Mouse (Mus musculus) lung, embryonic 16.5 days (tissue): ENCODE measurements around the gene Sycp3. TPM values are rescaled to one million over a fixed set of nuclear protein-coding genes. Genes with fewer than 3 reads are reported as not detected.
"Not testable (repeated sequence)": the region's sequence is repeated elsewhere in the genome, so short reads cannot be mapped to it uniquely, and the experiment has no call there.

Experiments used
- ATAC-seq: fragments of 200-750 bp; cut with Nextera tagmentation; 2 replicates; pipeline ENCODE4 v1.8.0; 2017; ENCODE audit warnings: low read depth, mild to moderate bottlenecking, moderate library complexity
- H3K27ac ChIP-seq: fragments of 300-500 bp; sonication (generic); 2 replicates; pipeline ENCODE4 v1.5.1; 2014; ENCODE audit warnings: mild to moderate bottlenecking, control low read depth, low read length
- H3K27me3 ChIP-seq: fragments of 300-500 bp; sonication (generic); 2 replicates; pipeline ENCODE4 v1.6.1; 2014; ENCODE audit warnings: low read depth, low read length, mixed read lengths; ENCODE audit not compliant: control insufficient read depth, insufficient read depth
- H3K36me3 ChIP-seq: fragments of 300-500 bp; sonication (generic); 2 replicates; pipeline ENCODE4 v1.6.1; 2014; ENCODE audit warnings: low read length; ENCODE audit not compliant: control insufficient read depth, insufficient read depth
- H3K4me1 ChIP-seq: fragments of 300-500 bp; sonication (generic); replicated peaks from 2 replicates; pipeline ENCODE4 v1.6.1; 2014; ENCODE audit warnings: low read length, mixed read lengths; ENCODE audit not compliant: control insufficient read depth, insufficient read depth
- H3K4me2 ChIP-seq: fragments of 300-500 bp; sonication (generic); 2 replicates; pipeline ENCODE4 v1.6.1; 2014; ENCODE audit warnings: low read depth, low read length, control low read depth
- H3K4me3 ChIP-seq: fragments of 300-500 bp; sonication (generic); 2 replicates; pipeline ENCODE4 v1.5.1; 2014; ENCODE audit warnings: mild to moderate bottlenecking, low read length, control low read depth
- H3K9ac ChIP-seq: fragments of 300-500 bp; sonication (generic); 2 replicates; pipeline ENCODE4 v1.6.1; 2014; ENCODE audit warnings: low read length, control low read depth
- H3K9me3 ChIP-seq: fragments of 300-500 bp; sonication (generic); 2 replicates; pipeline ENCODE4 v1.6.1; 2016; ENCODE audit warnings: low read length; ENCODE audit not compliant: control insufficient read depth
- WGBS: fragments of 180-500 bp; shearing (Covaris S2); extraction: QIAGEN DNeasy Blood & Tissue Kit; methylation state at CpG from one replicate; pipeline ENCODE4 v1.1.7; 2014; 5-methylcytosine and 5-hydroxymethylcytosine counted together
- polyA plus RNA-seq: library from polyadenylated mRNA; unstranded; fragments of >200 nt; fragmentation: Nextera tagmentation; extraction: Ambion mirVana; gene quantifications from 2 replicates; pipeline ENCODE4 v1.2.1, GENCODE M21; 2015

Gene Sycp3
- polyA plus RNA-seq, 1 experiment from 2014 or later = not detected

GRCm38 (mm10) chr10:88505256-88505655, 45.9 kb downstream of the Sycp3 start:
- H3K27me3 ChIP-seq = no peaks in the 10 kb centered on the region
- no peak for ATAC-seq
- H3K9me3 ChIP-seq = no peaks in the 10 kb centered on the region
- 40% methylated on average over 5 of the region's 5 CpGs for WGBS
- H3K4me2 ChIP-seq = no peak overlapping the region
- no peak overlapping the region for H3K27ac ChIP-seq
- H3K4me3 ChIP-seq = no peak overlapping the region
- H3K4me1 ChIP-seq = peaks cover 14% of the 10 kb centered on the region
- H3K36me3 ChIP-seq = no peaks in the 10 kb centered on the region
- H3K9ac ChIP-seq = no peak overlapping the region

GRCm38 (mm10) chr10:88507691-88508143, 48.3 kb downstream of the Sycp3 start:
- Histone ChIP-seq H3K36me3 (no peaks in the 10 kb centered on the region), H3K9ac (no peak overlapping the region), H3K4me2 (no peak overlapping the region), H3K9me3 (no peaks in the 10 kb centered on the region), H3K27ac (no peak overlapping the region), H3K27me3 (no peaks in the 10 kb centered on the region), H3K4me1 (peaks cover 10% of the 10 kb centered on the region), H3K4me3 (no peak overlapping the region)
- WGBS = 73% methylated on average over 7 of the region's 7 CpGs
- ATAC-seq = no peak

- Histone ChIP-seq H3K9me3 (no peaks in the 10 kb centered on the region), H3K4me3 (no peak overlapping the region), H3K27me3 (no peaks in the 10 kb centered on the region), H3K4me2 (no peak overlapping the region), H3K36me3 (no peaks in the 10 kb centered on the region), H3K4me1 (peaks cover 7% of the 10 kb centered on the region; the same call in 1 of the 2 replicates), H3K27ac (no peak overlapping the region), H3K9ac (no peak overlapping the region)
- WGBS = 27% methylated on average over 12 of the region's 12 CpGs
- ATAC-seq = peak; percentile 93
These were observed 51.3 kb downstream of the Sycp3 start for GRCm38 (mm10) chr10:88510503-88511271.

GRCm38 (mm10) chr10:88511355-88511754, 52.0 kb downstream of the Sycp3 start:
- ATAC-seq = no peak
- no peak overlapping the region for H3K4me3 ChIP-seq
- H3K27me3 ChIP-seq = no peaks in the 10 kb centered on the region
- peaks cover 7% of the 10 kb centered on the region; the same call in 1 of the 2 replicates for H3K4me1 ChIP-seq
- no peaks in the 10 kb centered on the region for H3K9me3 ChIP-seq
- no peak overlapping the region for H3K9ac ChIP-seq
- no peak overlapping the region for H3K27ac ChIP-seq
- WGBS = 71% methylated on average over 9 of the region's 9 CpGs
- no peak overlapping the region for H3K4me2 ChIP-seq
- no peaks in the 10 kb centered on the region for H3K36me3 ChIP-seq

GRCm38 (mm10) chr10:88513574-88514135, 54.3 kb downstream of the Sycp3 start:
- WGBS = 66% methylated on average over 8 of the region's 8 CpGs
- Histone ChIP-seq H3K9ac (no peak overlapping the region), H3K4me1 (peaks cover 7% of the 10 kb centered on the region; the same call in 1 of the 2 replicates), H3K9me3 (no peaks in the 10 kb centered on the region), H3K27ac (no peak overlapping the region), H3K36me3 (no peaks in the 10 kb centered on the region), H3K27me3 (no peaks in the 10 kb centered on the region), H3K4me3 (no peak overlapping the region), H3K4me2 (no peak overlapping the region)
- no peak for ATAC-seq

- Histone ChIP-seq H3K36me3 (no peaks in the 10 kb centered on the region), H3K4me2 (no peak overlapping the region), H3K4me3 (no peak overlapping the region), H3K9ac (no peak overlapping the region), H3K4me1 (peaks cover 7% of the 10 kb centered on the region; the same call in 1 of the 2 replicates), H3K27ac (no peak overlapping the region), H3K27me3 (no peaks in the 10 kb centered on the region), H3K9me3 (no peaks in the 10 kb centered on the region)
- WGBS = 53% methylated on average over 2 of the region's 2 CpGs
- no peak for ATAC-seq
These were observed 55.1 kb downstream of the Sycp3 start for GRCm38 (mm10) chr10:88514495-88514894.

GRCm38 (mm10) chr10:88515049-88515448, 55.7 kb downstream of the Sycp3 start:
- H3K9ac ChIP-seq, ATAC-seq: not testable (repeated sequence)

GRCm38 (mm10) chr10:88522795-88523194, 63.4 kb downstream of the Sycp3 start:
- Histone ChIP-seq H3K27me3 (no peaks in the 10 kb centered on the region), H3K4me1 (no peaks in the 10 kb centered on the region), H3K27ac (no peak overlapping the region), H3K9ac (no peak overlapping the region), H3K36me3 (no peaks in the 10 kb centered on the region), H3K4me3 (no peak overlapping the region), H3K9me3 (no peaks in the 10 kb centered on the region), H3K4me2 (no peak overlapping the region)
- ATAC-seq = no peak
- WGBS = 70% methylated on average over 8 of the region's 8 CpGs

More at GRCm38 (mm10) chr10:88515049-88515448, 55.7 kb downstream of the Sycp3 start:
- H3K4me2 ChIP-seq, H3K27me3 ChIP-seq, H3K27ac ChIP-seq, H3K9me3 ChIP-seq, H3K36me3 ChIP-seq, H3K4me1 ChIP-seq, H3K4me3 ChIP-seq: not testable (repeated sequence)
- 74% methylated on average over 7 of the region's 7 CpGs for WGBS
